Mouse (Mus musculus) kidney, postnatal 25 days (tissue): Measurements from ENCODE around the gene Atp1b1.

Experiments
- DNase-seq, 2 experiments: peaks; one replicate each; pipeline ENCODE4 v3.0.0; 2021; ENCODE audit warnings: mixed read lengths in 2 of 2

The Atp1b1 gene

GRCm38 (mm10) chr1:164461726-164462125 lies 3.6 kb upstream of the Atp1b1 start:
- DNase-seq: peak; percentile 49 to 84

- peak; percentile 80 to 94 for DNase-seq
These were observed 3.0 kb upstream of the Atp1b1 start for GRCm38 (mm10) chr1:164460921-164461697.

GRCm38 (mm10) chr1:164459127-164459905 lies 1.2 kb upstream of the Atp1b1 start:
- DNase-seq: peak; percentile 65 to 71

- peak; percentile 91 to 98 for DNase-seq
These were observed 481 bp upstream of the Atp1b1 start for GRCm38 (mm10) chr1:164458621-164459051.

GRCm38 (mm10) chr1:164457531-164458244 lies 467 bp downstream of the Atp1b1 start:
- DNase-seq: peak; percentile 54 to 69

- DNase-seq: peak in 1 of 2 experiments; percentile 53
These were observed 1.4 kb downstream of the Atp1b1 start for GRCm38 (mm10) chr1:164456731-164457130.

- peak; percentile 49 to 75 for DNase-seq
These were observed 2.1 kb downstream of the Atp1b1 start for GRCm38 (mm10) chr1:164456065-164456464.

- peak; percentile 54 to 65 for DNase-seq
These were observed 2.5 kb downstream of the Atp1b1 start for GRCm38 (mm10) chr1:164455614-164456013.

- DNase-seq: peak; percentile 71 to 87
These were observed 3.3 kb downstream of the Atp1b1 start for GRCm38 (mm10) chr1:164454747-164455400.

GRCm38 (mm10) chr1:164453739-164454138 lies 4.4 kb downstream of the Atp1b1 start:
- DNase-seq: peak in 1 of 2 experiments; percentile 24

GRCm38 (mm10) chr1:164453146-164453545 lies 5.0 kb downstream of the Atp1b1 start:
- peak in 1 of 2 experiments; percentile 36 for DNase-seq

- DNase-seq: no peak
These were observed 5.6 kb downstream of the Atp1b1 start for GRCm38 (mm10) chr1:164452580-164452979.

GRCm38 (mm10) chr1:164451346-164451745 lies 6.8 kb downstream of the Atp1b1 start:
- DNase-seq: no peak

GRCm38 (mm10) chr1:164450644-164451043 lies 7.5 kb downstream of the Atp1b1 start:
- DNase-seq: no peak

- peak in 1 of 2 experiments; percentile 42 for DNase-seq
These were observed 7.9 kb downstream of the Atp1b1 start for GRCm38 (mm10) chr1:164450231-164450630.

GRCm38 (mm10) chr1:164449626-164450025 lies 8.5 kb downstream of the Atp1b1 start:
- DNase-seq: peak; percentile 79 to 90

- no peak for DNase-seq
These were observed 10.6 kb downstream of the Atp1b1 start for GRCm38 (mm10) chr1:164447521-164447920.

- peak in 1 of 2 experiments; percentile 49 for DNase-seq
These were observed 11.6 kb downstream of the Atp1b1 start for GRCm38 (mm10) chr1:164446535-164446934.

- no peak for DNase-seq
These were observed 12.5 kb downstream of the Atp1b1 start for GRCm38 (mm10) chr1:164445620-164446162.

- peak in 1 of 2 experiments; percentile 30 for DNase-seq
These were observed 16.7 kb downstream of the Atp1b1 start for GRCm38 (mm10) chr1:164441408-164441974.

GRCm38 (mm10) chr1:164440708-164441407 lies 17.3 kb downstream of the Atp1b1 start:
- DNase-seq: peak in 1 of 2 experiments; percentile 30
